Mouse (Mus musculus): Measurements from ENCODE around the gene Pon2.
"Not testable (repeated sequence)": the region's sequence is repeated elsewhere in the genome, so short reads cannot be mapped to it uniquely, and the experiment has no call there.

DNA sequence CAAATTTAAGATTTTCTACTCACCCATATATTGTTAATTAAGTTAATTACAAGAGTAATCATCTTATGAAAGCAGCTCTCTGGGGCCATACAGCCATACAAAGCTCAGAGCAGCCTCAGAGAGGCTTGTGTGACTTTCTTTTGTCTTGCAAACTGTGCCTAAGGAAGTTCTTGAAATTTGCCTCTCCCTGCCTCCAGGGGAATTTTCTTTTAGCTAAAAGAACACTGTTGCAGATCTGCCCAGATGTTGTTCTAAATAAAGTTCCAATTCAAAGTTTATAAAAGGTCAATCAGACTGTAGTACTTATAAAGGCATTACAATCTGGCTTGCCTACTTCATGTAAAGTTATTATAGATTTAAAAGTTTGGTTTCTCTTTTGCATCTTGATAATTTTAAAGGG, 37.8 kb upstream of the Pon2 start:
- TF ChIP-seq GATA1 (IDR thresholded peaks at IDR 0.05; ENCODE audit: borderline replicate concordance, low read length); FLI1 (IDR thresholded peaks at IDR 0.05; ENCODE audit: low read length): not testable (repeated sequence)

All from megakaryocyte, embryonic 14.5 days (primary cell).